Mouse (Mus musculus) cerebellum, adult 2 months (tissue): ENCODE results near the gene Ywhaq.

Experiments
- CTCF ChIP-seq: fragments of 200-500 bp; IDR thresholded peaks from 2 replicates; pipeline ENCODE4 v1.5.1; 2011; ENCODE audit warnings: low read depth, mild to moderate bottlenecking, control low read depth, low read length, moderate library complexity, borderline replicate concordance; ENCODE audit not compliant: insufficient read depth
- POLR2A ChIP-seq: fragments of 200-500 bp; IDR thresholded peaks from 2 replicates; pipeline ENCODE4 v1.6.1; 2011; ENCODE audit warnings: low read length, control low read depth, borderline replicate concordance; ENCODE audit not compliant: insufficient read depth

DNA sequence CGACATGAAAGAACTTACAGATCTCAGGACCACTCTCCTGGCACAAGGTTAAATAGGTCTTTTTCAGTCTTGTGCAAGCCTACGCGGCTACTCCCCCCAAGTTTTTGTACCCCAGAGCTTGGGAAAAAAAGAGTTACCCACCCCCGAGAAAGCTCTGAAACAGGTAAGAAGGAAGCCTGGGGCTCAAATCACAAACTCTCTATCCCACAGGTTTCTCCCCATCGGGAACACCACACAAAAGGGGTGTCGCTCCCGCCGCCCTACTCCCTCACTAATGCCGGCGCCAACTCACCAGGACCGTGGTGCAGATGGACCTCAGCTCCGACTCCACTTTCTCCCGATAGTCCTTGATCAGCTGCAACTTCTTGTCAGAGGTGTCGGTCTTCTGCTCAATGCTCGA lies 931 bp downstream of the Ywhaq start:
- TF ChIP-seq CTCF = no peak
- no peak for TF ChIP-seq POLR2A
